Mouse (Mus musculus) cerebellum, postnatal 14 days (tissue): ENCODE data around the gene Pla2g16.

ENCODE experiments used
- DNase-seq, 2 experiments: peaks; one replicate each; pipeline ENCODE4 v3.0.0; 2021; ENCODE audit warnings: mixed read lengths in 2 of 2

The Pla2g16 gene

GRCm38 (mm10) chr19:7616231-7616930, 59.1 kb downstream of the Pla2g16 start:
- no peak for DNase-seq

- no peak for DNase-seq
Observed at GRCm38 (mm10) chr19:7617085-7617484, 59.8 kb downstream of the Pla2g16 start.

- peak; percentile 83 to 86 for DNase-seq
Observed at GRCm38 (mm10) chr19:7617696-7618095, 60.4 kb downstream of the Pla2g16 start.

GRCm38 (mm10) chr19:7633021-7633420, 75.8 kb downstream of the Pla2g16 start:
- no peak for DNase-seq

- DNase-seq = no peak
Observed at GRCm38 (mm10) chr19:7633786-7634185, 76.5 kb downstream of the Pla2g16 start.
